Mouse (Mus musculus): ENCODE measurements around the gene Tut4. TPM values are rescaled to one million over a fixed set of nuclear protein-coding genes. Genes with fewer than 3 reads are reported as not detected.
A peak's percentile ranks its signal among the peaks of the same experiment; 100 is the strongest.

The Tut4 gene
- total RNA-seq, 1 experiment, result 32.8 TPM

GRCm38 (mm10) chr4:108448091-108448490, 11.1 kb upstream of the Tut4 start:
- no peak overlapping the region for H3K9ac ChIP-seq (ENCODE audit: insufficient read depth, low read depth, low read length, poor library complexity, severe bottlenecking)
- no peak overlapping the region for H3K4me3 ChIP-seq (ENCODE audit: insufficient read depth in 1 of 2, low read depth in 1 of 2, low read length in 2 of 2, poor library complexity in 1 of 2, severe bottlenecking in 1 of 2)
- H3K36me3 ChIP-seq (ENCODE audit: control insufficient read depth, insufficient read depth, low read length, poor library complexity, severe bottlenecking), result no peaks in the 10 kb centered on the region
- DNase-seq (ENCODE audit: low read depth, low spot score), result no peak
- H3K27ac ChIP-seq (ENCODE audit: insufficient read depth, low read depth, low read length, poor library complexity, severe bottlenecking), result no peak overlapping the region
- H3K4me1 ChIP-seq (ENCODE audit: control insufficient read depth in 2 of 2, insufficient read depth in 2 of 2, low read length in 2 of 2, poor library complexity in 1 of 2), result no peaks in the 10 kb centered on the region
- in situ Hi-C loops (cut with MboI; ENCODE audit: low sequenced_read_pairs in 2 of 2, unreplicated experiment in 2 of 2), result no loop called here
- no peaks in the 10 kb centered on the region for H3K9me3 ChIP-seq (ENCODE audit: control insufficient read depth, insufficient read depth, low read depth, low read length)
- no peak for TF ChIP-seq MAFK (IDR thresholded peaks at IDR 0.05; ENCODE audit: insufficient read depth, low read depth, low read length)
- no peak for TF ChIP-seq HCFC1 (IDR thresholded peaks at IDR 0.05; ENCODE audit: borderline replicate concordance, insufficient read depth, low read length)
- peak; percentile 58; the same call in 1 of the 2 replicates for TF ChIP-seq ZNF384 (IDR thresholded peaks at IDR 0.05; ENCODE audit: low read depth, low read length)
- TF ChIP-seq CHD2 (IDR thresholded peaks at IDR 0.05; ENCODE audit: low read depth, low read length), result no peak
- no peak for TF ChIP-seq ZC3H11A (IDR thresholded peaks at IDR 0.05; ENCODE audit: borderline replicate concordance, low read depth, low read length)

GRCm38 (mm10) chr4:108456028-108456427, 3.2 kb upstream of the Tut4 start:
- H3K4me3 ChIP-seq (ENCODE audit: insufficient read depth in 1 of 2, low read depth in 1 of 2, low read length in 2 of 2, poor library complexity in 1 of 2, severe bottlenecking in 1 of 2), result no peak overlapping the region
- in situ Hi-C loops (cut with MboI; ENCODE audit: low sequenced_read_pairs in 2 of 2, unreplicated experiment in 2 of 2), result no loop called here

GRCm38 (mm10) chr4:108458201-108458741, 955 bp upstream of the Tut4 start:
- H3K9ac ChIP-seq (ENCODE audit: insufficient read depth, low read depth, low read length, poor library complexity, severe bottlenecking), result no peak overlapping the region
- DNase-seq (ENCODE audit: low read depth, low spot score), result no peak
- H3K36me3 ChIP-seq (ENCODE audit: control insufficient read depth, insufficient read depth, low read length, poor library complexity, severe bottlenecking), result no peaks in the 10 kb centered on the region
- no peak overlapping the region for H3K27ac ChIP-seq (ENCODE audit: insufficient read depth, low read depth, low read length, poor library complexity, severe bottlenecking)
- peaks cover 0 to 4% of the 10 kb centered on the region in 2 experiments; a peak in 1 of 4 replicates for H3K4me1 ChIP-seq (ENCODE audit: control insufficient read depth in 2 of 2, insufficient read depth in 2 of 2, low read length in 2 of 2, poor library complexity in 1 of 2)
- in situ Hi-C loops (cut with MboI; ENCODE audit: low sequenced_read_pairs in 2 of 2, unreplicated experiment in 2 of 2), result no loop called here
- no peak overlapping the region for H3K4me3 ChIP-seq (ENCODE audit: insufficient read depth in 1 of 2, low read depth in 1 of 2, low read length in 2 of 2, poor library complexity in 1 of 2, severe bottlenecking in 1 of 2)
- H3K9me3 ChIP-seq (ENCODE audit: control insufficient read depth, insufficient read depth, low read depth, low read length), result no peaks in the 10 kb centered on the region
- no peak for TF ChIP-seq ZNF384 (IDR thresholded peaks at IDR 0.05; ENCODE audit: low read depth, low read length)
- TF ChIP-seq MAFK (IDR thresholded peaks at IDR 0.05; ENCODE audit: insufficient read depth, low read depth, low read length), result no peak
- TF ChIP-seq CHD2 (IDR thresholded peaks at IDR 0.05; ENCODE audit: low read depth, low read length), result no peak
- TF ChIP-seq ZC3H11A (IDR thresholded peaks at IDR 0.05; ENCODE audit: borderline replicate concordance, low read depth, low read length), result no peak
- no peak for TF ChIP-seq HCFC1 (IDR thresholded peaks at IDR 0.05; ENCODE audit: borderline replicate concordance, insufficient read depth, low read length)

More at GRCm38 (mm10) chr4:108456028-108456427, 3.2 kb upstream of the Tut4 start:
- H3K9me3 ChIP-seq (ENCODE audit: control insufficient read depth, insufficient read depth, low read depth, low read length), result no peaks in the 10 kb centered on the region
- no peak overlapping the region for H3K9ac ChIP-seq (ENCODE audit: insufficient read depth, low read depth, low read length, poor library complexity, severe bottlenecking)
- DNase-seq (ENCODE audit: low read depth, low spot score), result no peak
- H3K27ac ChIP-seq (ENCODE audit: insufficient read depth, low read depth, low read length, poor library complexity, severe bottlenecking), result no peak overlapping the region
- no peaks in the 10 kb centered on the region for H3K36me3 ChIP-seq (ENCODE audit: control insufficient read depth, insufficient read depth, low read length, poor library complexity, severe bottlenecking)
- TF ChIP-seq ZC3H11A (IDR thresholded peaks at IDR 0.05; ENCODE audit: borderline replicate concordance, low read depth, low read length) (no peak), CHD2 (IDR thresholded peaks at IDR 0.05; ENCODE audit: low read depth, low read length) (no peak), ZNF384 (IDR thresholded peaks at IDR 0.05; ENCODE audit: low read depth, low read length) (no peak), HCFC1 (IDR thresholded peaks at IDR 0.05; ENCODE audit: borderline replicate concordance, insufficient read depth, low read length) (no peak), MAFK (IDR thresholded peaks at IDR 0.05; ENCODE audit: insufficient read depth, low read depth, low read length) (no peak)
- peaks cover 0 to 4% of the 10 kb centered on the region in 2 experiments; a peak in 1 of 4 replicates for H3K4me1 ChIP-seq (ENCODE audit: control insufficient read depth in 2 of 2, insufficient read depth in 2 of 2, low read length in 2 of 2, poor library complexity in 1 of 2)

GRCm38 (mm10) chr4:108460156-108460923, 1.1 kb downstream of the Tut4 start:
- peak overlapping the region; percentile 80 to 90 for H3K4me3 ChIP-seq (ENCODE audit: insufficient read depth in 1 of 2, low read depth in 1 of 2, low read length in 2 of 2, poor library complexity in 1 of 2, severe bottlenecking in 1 of 2)
- TF ChIP-seq ZNF384 (IDR thresholded peaks at IDR 0.05; ENCODE audit: low read depth, low read length), result no peak
- no peak for TF ChIP-seq CHD2 (IDR thresholded peaks at IDR 0.05; ENCODE audit: low read depth, low read length)
- no peak for TF ChIP-seq MAFK (IDR thresholded peaks at IDR 0.05; ENCODE audit: insufficient read depth, low read depth, low read length)
- TF ChIP-seq HCFC1 (IDR thresholded peaks at IDR 0.05; ENCODE audit: borderline replicate concordance, insufficient read depth, low read length), result no peak
- no peak for TF ChIP-seq ZC3H11A (IDR thresholded peaks at IDR 0.05; ENCODE audit: borderline replicate concordance, low read depth, low read length)
- no peaks in the 10 kb centered on the region for H3K36me3 ChIP-seq (ENCODE audit: control insufficient read depth, insufficient read depth, low read length, poor library complexity, severe bottlenecking)
- H3K9ac ChIP-seq (ENCODE audit: insufficient read depth, low read depth, low read length, poor library complexity, severe bottlenecking), result peak overlapping the region; percentile 93
- in situ Hi-C loops (cut with MboI; ENCODE audit: low sequenced_read_pairs in 2 of 2, unreplicated experiment in 2 of 2), result no loop called here
- H3K27ac ChIP-seq (ENCODE audit: insufficient read depth, low read depth, low read length, poor library complexity, severe bottlenecking), result peak overlapping the region; percentile 78
- H3K4me1 ChIP-seq (ENCODE audit: control insufficient read depth in 2 of 2, insufficient read depth in 2 of 2, low read length in 2 of 2, poor library complexity in 1 of 2), result peaks cover 0 to 4% of the 10 kb centered on the region in 2 experiments; a peak in 1 of 4 replicates
- peak; percentile 45 for DNase-seq (ENCODE audit: low read depth, low spot score)
- H3K9me3 ChIP-seq (ENCODE audit: control insufficient read depth, insufficient read depth, low read depth, low read length), result no peaks in the 10 kb centered on the region
